Mouse (Mus musculus) layer of hippocampus, adult 18-20 months (tissue): ENCODE data around the gene Pecam1. TPM values are rescaled to one million over a fixed set of nuclear protein-coding genes. Genes with fewer than 3 reads are reported as not detected.
A peak's percentile ranks its signal among the peaks of the same experiment; 100 is the strongest.
"Not testable (repeated sequence)": the region's sequence is repeated elsewhere in the genome, so short reads cannot be mapped to it uniquely, and the experiment has no call there.

ENCODE experiments used
- DNase-seq, 2 experiments: peaks; one replicate each; pipeline ENCODE4 v3.0.0; 2022; ENCODE audit warnings: low spot score in 2 of 2
- total RNA-seq, 2 experiments: library from RNA; stranded (reverse); gene quantifications; 2 replicates each; pipeline ENCODE4 v1.2.3; 2021

The Pecam1 gene
- total RNA-seq, 2 experiments from 2014 or later = 14.3 to 15.8 TPM

DNA sequence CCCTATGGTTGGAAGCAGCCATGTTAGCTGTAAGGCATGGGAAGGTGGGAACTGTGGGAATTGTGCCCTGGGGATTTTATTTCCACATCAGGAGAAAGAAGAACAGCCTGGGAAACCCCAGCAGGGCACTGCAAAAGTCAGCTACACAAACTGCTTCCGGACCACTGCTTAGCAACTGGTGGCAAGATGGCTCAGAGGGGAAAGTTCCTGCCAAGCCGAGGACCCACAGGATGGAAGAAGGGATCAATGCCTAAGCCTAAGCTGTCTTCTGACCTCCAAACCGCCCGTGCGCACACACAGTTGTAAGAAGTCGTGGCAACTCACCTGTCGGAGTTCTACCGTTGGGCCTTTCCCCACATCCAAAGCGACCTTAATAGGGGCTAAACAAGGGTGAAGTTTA, 22.6 kb upstream of the Pecam1 start:
- DNase-seq = no peak

DNA sequence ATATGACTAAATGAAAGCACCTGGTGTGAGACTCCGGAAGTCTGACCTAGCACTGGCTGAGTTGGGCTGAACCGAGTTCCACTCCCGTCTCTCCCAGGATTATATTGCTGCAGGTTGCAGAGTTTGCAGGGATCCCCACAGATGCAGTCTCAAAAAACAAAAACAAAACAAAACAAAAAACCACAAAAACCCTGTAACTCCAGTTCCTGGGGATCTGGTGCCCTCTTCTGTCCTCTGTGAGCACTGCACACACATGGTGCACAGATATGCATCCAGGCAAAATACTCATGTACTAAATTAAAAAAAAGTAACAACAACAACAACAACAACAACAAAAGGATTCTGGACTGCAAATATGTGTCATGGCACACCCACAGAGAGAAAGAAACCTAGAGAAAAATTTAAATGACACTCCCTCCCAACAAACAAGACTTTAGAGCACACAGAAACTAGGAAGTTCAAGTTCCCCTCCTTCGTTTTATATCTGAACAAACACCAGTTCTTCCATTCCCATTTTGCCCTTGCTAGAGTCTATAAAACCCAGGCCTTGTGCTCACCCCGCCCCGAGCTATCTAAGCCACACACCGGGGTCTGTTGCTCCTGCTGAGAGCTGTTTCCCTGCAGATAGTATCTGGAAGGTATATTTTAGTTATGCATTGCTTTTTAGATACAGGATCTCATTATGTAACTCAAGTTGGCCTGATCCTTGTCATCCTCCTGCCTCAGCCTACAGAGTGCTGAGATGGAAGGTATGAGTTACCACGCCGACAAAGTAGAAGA, 20.0 kb upstream of the Pecam1 start:
- DNase-seq = no peak

DNA sequence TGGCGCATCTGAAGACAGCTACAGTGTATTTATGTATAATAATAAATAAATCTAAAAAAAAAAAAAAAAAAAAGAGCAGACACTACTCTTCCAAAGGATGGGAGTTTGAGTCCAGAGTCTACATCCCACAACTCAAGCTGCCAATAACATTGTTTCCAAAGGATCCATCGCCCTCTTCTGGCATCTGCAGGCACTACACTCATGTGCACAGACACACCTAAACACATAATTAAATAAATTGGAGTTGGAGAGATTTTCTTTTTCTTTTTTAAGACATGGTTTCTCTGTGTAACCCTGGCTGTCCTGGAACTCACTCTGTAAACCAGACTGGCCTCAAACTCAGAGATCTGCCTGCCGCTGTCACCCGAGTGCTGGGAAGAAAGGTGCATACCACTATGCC, 17.1 kb upstream of the Pecam1 start:
- DNase-seq = no peak

DNA sequence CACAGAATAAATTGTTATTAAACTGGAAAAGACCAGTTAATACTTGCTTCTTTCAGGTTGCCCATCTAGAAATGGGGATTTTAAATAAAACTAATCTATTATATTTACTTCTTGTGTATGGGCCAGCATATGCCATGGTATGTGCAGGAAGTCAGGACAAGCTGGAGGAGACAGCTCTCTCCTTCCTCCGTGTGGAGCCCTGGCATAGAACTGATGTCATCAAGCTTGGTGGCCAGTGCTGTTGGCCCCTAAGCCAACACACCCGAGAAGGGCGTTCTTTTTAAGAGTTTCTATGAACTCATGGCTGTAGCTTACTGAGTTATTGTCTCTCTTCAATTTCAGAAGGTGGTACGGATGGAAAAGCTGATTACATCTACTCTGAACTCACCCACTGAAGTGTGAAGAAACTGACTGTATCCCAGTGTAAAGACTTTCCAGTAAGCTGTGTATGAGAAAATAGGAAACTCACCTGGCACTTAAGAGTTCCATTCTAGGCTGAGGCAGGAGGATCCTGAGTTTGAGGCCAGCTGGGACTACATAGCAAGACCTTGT, 16.3 kb upstream of the Pecam1 start:
- DNase-seq = no peak

DNA sequence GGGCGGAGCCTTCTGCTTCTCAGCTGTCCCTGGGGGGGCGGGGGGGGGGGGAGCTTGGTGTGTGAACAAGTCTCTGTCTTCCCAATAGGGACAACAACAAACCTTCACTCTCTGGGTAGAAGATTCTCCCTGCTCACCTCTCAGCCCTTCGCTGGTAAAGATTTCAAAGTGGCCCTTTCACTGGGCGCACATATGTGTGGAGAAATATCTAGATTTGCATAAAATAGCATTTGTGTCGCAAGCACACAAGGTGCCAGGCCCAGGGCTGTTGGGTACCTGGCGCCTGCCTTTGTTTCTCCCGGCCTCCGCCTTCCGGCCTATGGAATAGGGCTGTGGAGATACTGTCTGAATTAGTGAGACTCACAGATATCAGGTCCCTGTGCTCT, 12.4 kb upstream of the Pecam1 start:
- DNase-seq = no peak

DNA sequence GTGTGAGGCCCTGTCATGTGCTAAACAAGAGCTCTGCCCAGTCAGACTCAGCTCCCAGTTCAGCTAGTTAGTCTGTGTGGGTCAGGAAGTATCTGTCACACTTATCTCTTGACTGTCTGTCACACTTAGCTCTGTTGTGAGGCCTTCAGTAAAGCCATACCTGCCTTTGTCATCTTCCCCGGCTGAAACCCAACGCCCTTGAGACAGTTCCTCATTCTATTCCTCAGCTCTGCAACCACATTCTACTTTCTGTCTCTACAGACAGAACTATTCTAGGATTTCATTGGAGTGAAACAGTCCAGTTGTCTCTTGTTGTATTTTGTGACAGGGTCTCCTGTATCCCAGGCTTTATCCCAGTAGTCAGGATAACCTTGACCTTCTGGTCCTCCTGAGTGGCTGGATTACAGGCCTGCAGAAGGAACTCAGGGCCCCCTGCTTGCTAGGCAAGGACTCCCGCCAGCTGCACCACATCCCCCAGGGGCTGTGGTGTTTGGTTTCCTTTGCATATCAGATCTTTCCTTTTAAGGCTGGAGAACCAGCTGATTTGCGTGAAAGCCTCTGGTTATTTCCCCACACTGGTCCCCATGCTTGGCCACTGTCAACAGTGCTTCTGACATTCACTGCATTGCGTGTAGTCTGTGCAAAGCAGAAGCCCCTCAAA, 11.8 kb upstream of the Pecam1 start:
- DNase-seq = no peak

DNA sequence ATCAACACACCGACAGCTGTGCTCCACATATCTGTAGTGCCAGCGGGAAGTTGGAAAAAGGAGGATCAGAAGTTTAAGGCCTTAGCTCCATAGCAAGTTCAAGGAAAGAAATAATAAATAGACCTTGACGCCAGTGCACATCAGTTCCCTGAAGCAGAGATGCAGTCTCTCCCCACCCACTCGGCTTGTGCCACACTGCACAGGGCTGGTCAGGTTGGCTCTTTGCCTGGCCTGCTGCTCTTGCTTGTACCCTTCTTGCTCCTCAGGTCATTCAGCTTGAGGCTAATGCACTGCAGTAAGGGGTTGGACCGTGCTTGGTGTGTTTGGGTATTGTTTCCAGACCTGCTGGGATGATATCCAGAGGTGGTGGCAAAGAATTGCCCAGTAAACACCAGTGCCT, 10.1 kb upstream of the Pecam1 start:
- no peak for DNase-seq

DNA sequence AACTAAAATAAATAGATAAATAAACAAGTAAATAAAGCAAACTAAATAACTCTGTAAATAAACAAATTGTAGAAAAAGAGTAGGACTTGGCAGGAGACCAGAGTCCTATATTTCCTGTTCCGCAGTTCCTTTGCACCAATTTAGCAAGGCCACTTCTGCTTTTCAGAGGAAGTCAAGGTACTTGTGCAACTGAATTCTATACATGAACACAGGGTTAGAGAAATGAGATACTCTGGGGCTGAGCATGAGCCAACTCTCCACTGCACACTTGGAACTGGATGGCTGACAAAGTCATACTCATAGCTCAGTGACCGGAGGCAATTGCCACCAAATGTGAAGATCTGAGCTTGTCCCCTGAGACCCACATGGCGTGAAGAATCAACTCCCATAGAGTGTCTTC, 8.6 kb upstream of the Pecam1 start:
- DNase-seq = no peak

DNA sequence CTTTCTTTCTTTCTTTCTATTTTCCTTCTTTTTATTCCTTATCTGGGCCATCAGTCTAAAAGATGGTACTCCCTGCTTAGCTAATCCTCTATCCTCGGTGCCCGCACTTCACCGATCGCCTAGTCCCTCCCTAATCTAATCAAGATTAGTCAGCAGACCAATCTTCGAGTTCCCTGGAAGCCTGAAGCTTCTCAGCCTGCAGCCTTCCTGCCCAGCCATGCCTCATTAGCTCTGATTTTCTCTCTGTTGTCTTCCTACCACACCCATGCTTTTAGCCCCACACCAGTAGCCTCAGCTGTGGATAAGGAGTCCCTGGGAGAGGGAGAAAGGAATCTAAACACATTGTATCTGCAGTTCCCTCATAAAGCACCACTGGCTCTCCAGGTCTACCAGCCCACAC, 5.2 kb upstream of the Pecam1 start:
- DNase-seq = no peak

DNA sequence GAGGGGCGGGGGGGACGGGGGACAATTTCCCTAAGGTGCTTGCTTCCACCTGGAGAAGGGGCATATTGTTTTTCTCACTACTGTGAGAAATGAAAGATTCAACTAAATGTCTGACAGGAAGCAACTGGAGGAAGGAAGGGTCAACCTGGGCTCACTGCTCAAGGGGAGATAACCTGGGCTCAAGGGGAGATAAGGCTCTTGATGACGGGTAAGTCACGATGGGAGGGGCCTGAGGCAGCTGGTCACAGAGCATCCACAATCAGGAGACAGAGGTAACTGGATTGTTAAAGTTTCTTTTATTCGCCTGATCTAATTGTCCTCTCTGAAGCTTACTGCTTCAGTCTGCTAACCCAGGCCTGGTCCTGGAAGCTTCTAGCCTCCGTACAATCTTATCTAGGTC, 2.9 kb upstream of the Pecam1 start:
- no peak for DNase-seq

DNA sequence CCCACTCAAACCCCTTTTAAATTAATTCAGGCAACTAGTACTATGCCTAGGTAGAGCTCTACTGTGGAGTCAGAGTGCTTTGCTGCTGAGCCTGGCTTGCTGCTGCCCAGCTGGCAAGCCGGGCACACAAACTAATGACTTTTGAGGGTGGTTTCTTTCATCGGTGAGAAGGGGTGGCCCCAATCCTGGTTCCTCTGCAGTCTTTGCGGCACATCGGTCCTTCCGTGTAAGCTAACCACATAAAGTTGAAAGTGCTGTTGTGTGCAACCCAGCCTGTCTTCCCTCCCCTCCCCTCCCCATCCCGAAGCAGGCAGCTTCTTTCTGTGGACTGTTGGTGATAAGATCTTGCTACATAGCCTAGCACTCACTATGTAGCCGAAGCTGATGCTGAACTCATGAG, 1.7 kb upstream of the Pecam1 start:
- no peak for DNase-seq

DNA sequence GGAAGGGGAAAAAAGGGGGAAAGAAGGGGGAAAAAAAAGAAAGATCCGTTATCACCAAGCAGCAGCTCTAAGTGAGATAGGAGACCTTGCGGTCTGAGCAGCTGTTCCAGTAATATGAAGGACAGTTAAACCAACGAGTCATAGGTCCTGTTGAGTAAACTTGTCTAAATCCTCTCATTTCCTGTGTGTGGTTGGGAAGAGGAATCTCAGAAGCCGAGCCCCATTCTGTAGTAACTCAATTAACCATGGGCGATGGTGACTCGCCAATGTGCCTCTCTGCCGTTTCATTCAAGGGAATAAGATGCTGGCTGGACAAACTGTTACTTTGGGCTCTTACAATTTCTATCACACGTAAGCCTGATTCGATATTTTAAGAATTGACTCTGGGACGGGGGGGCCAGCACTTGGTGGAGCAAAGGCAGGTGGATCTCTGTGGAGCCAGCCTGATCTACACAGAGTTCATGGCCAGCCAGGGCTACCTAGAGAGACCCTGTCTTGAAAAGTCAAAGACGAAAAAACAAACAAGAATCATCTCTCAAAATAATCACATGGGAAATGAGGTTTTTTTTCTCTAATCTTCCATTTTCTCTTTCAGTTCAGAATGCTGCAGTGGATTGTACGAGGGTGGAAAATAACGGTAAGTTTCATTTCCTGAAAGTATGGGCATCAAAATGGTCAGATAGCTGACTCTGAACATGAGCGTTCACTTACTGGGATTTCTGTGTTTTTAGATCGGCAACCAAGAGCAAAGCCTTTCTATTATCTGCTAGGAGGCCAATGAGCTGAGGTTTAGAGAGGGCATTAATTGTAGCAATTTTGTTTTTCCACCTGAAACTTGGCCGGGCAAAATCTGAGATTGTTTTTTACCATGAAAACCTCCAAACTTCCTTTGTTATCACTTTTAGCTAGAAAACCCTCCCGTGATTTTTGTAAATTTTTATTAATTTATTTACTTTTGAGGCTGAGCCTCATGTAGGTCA, 901 bp upstream of the Pecam1 start, which contains the start of gene Milr1:
Gene Milr1, plus strand, starts transcription at position 188 of the 980 bp plus-strand sequence.
- no peak for DNase-seq

DNA sequence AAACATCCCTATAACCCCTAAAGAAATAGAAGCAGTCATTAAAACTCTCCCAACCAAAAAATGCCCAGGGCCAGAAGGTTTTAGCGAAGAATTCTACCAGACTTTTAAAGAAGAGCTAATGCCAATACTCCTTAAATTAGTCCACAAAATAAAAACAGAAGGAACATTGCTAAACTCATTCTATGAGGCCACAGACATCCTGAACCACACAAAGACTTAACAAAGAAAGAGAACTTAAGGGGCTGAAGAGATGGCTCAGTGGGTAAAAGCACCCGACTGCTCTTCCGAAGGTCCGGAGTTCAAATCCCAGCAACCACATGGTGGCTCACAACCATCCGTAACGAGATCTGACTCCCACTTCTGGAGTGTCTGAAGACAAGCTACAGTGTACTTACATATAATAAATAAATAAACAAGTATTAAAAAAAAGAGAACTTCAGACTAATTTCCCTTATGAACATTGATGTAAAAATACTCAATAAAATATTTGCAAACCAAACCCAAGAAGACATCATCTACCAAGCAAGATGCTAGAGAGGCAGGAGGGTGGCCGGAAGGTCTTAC, 789 bp downstream of the Pecam1 start:
- DNase-seq = not testable (repeated sequence)

DNA sequence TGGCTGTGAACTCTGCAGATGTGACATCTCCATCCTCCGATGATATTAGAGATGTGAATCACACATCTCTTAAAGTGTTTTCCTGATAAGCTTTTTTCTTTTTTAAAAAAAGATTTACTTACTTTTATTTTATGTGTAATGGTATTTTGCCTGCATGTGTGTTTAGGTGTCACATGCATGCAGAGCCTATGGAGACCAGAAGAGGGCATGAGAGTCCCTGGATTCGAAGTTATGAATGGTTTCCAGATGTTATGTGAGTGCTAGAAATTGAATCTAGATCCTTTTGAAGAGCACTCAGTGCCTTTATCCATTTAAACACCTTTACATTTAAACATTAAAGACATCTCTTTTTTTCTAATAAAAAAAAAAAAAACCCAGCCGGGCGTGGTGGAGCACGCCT, 5.5 kb downstream of the Pecam1 start:
- no peak for DNase-seq

DNA sequence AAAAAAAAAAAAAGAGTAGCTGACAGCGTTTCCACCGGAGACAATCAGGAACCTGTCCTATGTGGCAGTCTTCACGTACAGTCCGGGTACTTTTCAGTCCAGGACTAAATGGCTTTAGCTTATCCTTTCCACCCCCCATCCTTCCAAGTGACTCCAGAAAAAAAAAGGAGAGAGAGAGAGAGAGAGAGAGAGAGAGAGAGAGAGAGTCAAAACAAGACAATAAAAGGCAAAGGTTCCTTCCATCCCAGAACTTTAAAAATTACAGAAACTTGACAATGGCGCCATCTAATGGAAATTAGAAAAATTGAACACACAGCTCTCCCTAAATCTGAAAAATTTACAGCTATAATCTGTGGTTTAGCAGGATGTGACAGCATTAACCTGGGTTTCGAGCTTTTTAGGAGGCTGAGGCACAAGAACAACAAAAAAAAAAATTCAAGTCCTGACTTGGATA, 8.0 kb downstream of the Pecam1 start:
- DNase-seq = peak in 1 of 2 experiments; percentile 23

DNA sequence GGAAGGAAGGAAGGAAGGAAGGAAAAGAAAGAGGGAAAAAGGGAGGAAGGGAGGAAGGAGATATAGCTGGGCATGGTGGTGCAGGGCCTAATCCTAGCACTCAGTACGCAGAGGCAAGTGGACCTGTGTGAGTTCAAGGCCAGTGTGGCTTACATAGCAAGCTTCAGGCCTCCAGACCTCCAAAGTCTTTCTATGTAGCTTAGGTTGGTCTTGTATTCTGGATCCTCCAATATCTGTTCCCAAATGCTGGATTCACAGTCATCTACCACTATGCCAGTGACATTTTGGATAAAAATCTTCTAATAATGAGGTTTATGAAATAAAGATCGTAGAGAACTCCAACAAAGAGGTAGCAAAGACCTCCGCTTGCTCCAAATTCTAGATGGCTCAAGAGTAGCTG, 8.6 kb downstream of the Pecam1 start:
- DNase-seq = no peak

DNA sequence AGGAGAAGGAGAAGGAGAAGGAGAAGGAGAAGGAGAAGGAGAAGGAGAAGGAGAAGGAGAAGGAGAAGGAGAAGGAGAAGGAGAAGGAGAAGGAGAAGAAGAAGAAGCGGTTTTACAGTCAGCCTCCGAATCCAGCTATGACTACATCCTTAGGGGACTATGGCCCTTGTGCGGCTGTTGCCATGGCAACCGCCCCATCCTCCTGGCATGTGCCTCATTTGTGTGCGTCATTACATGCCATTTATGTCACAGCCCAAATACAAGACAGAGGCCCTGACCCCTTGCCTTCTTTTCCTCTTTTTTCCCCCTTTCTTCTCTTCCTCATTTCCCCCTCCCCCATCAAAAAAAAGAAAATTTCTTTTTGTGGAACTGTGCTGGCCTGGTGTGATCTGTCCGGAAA, 9.2 kb downstream of the Pecam1 start:
- DNase-seq = peak in 1 of 2 experiments; percentile 20

DNA sequence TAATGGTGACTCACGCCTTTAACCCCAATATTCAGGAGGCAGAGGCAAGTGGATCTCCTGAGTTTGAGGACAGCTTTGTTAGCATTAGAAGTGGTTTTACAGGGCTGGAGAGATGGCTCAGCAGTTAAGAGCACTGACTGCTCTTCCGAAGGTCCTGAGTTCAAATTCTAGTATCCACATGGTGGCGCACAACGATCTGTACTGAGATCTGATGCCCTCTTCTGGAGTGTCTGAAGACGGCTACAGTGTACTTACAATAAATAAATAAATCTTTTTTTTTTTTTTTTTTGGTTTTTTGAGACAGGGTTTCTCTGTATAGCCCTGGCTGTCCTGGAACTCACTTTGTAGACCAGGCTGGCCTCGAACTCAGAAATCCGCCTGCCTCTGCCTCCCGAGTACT, 9.7 kb downstream of the Pecam1 start:
- DNase-seq = not testable (repeated sequence)

DNA sequence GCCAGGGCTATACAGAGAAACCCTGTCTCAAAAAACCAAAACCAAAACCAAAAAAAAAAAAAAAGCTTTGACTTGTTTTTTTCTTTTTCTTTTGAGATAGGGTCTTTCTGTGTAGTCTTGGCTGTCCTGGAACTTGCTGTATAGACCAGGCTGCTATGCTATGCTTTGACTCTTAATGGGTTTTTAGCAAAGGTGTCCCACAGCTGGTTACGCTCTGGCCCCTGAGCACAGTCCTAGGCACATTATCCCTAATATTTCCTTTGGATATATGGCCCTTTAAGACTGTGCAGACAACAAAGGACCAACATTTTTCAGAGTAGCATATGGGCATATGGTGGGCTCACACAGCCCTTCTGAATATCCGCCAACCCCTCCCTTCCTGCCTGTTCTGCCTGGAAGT, 11.3 kb downstream of the Pecam1 start:
- no peak for DNase-seq

DNA sequence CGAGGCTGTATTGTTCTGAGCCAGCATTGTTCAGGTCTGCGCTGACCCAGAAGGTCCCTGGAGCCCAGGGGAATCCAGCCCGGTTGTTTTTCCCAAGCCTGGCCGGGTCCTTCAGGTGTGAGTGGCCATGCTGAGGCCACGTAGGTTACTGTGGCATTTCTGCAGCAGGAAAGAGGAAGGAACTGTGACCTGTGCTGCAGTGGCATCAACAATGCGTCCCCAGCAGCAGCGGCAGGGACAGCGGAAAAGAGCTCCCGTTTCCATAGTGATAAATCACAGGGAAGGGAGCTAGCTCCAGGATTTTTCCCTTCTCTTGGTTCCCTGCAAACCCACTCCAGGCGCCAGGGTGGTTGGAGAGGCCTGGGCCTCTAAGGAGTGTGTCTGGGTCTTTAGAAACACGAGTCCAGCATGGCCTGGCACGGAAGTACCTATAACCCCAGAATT, 13.2 kb downstream of the Pecam1 start:
- peak; percentile 47 to 60 for DNase-seq

DNA sequence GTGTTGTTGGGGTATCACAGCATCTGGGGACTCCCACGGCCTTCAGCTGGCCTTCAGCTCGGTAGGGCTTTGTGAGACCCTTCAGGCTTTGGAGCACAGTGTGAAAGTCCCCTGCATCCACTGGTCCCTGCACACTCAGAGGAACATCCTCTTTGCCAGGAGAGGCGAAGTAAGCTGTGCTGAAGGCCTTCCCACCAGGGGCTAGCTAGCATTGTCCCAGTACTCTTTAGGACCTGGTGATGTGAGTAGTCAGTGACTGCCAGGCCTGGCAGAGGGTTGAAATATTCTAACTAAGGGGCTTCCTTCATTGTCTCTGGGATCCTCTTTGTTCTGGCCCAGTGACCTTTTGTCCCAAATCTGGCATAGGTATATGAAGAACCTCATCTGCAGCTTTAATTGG, 13.8 kb downstream of the Pecam1 start:
- no peak for DNase-seq
